Mouse (Mus musculus): Measurements from ENCODE around the gene Cldn10.

GRCm38 (mm10) chr14:118790217-118790616 is 2.5 kb downstream of the Cldn10 start:
- TF ChIP-seq CTCF (IDR thresholded peaks at IDR 0.05; ENCODE audit: low read depth, low read length) (no peak), GATA1 (IDR thresholded peaks at IDR 0.05; ENCODE audit: borderline replicate concordance, low read length) (no peak), TAL1 (conservative IDR thresholded peaks at IDR 0.05; ENCODE audit: low read depth, low read length) (no peak), POLR2AphosphoS5 (IDR thresholded peaks at IDR 0.05; ENCODE audit: insufficient replicate concordance, low read depth, low read length) (no peak)
